Mouse (Mus musculus): Measurements from ENCODE around the gene Dnase2a. TPM values are rescaled to one million over a fixed set of nuclear protein-coding genes. Genes with fewer than 3 reads are reported as not detected.

The Dnase2a gene
- polyA plus RNA-seq, 1 experiment from 2014 or later = 4.2 TPM

Small RNA genes within 50 kb of the gene (microRNA-seq; reads per million reads assigned to microRNA genes)
- gene Gm24197 (not detected), gene Mir7069 (1.4 reads per million)

Other genes starting within 250 kb of the Dnase2a start
- gene Ier2, start 245.7 kb upstream of the Dnase2a start, polyA plus RNA-seq (2016; fragmentation: Nextera tagmentation; extraction: Ambion mirVana) = 63.4 and 68.1 TPM in 2 replicates
- gene Trmt1, start 222.3 kb upstream of the Dnase2a start, polyA plus RNA-seq (2016; fragmentation: Nextera tagmentation; extraction: Ambion mirVana) = 46.2 and 49.5 TPM in 2 replicates
- 20.9 and 21.3 TPM in 2 replicates for gene Nacc1, start 220.7 kb upstream of the Dnase2a start, polyA plus RNA-seq (2016; fragmentation: Nextera tagmentation; extraction: Ambion mirVana)
- gene Lyl1, start 207.1 kb upstream of the Dnase2a start, polyA plus RNA-seq (2016; fragmentation: Nextera tagmentation; extraction: Ambion mirVana) = 18.1 and 19.7 TPM in 2 replicates
- 5.4 and 6.9 TPM in 2 replicates for gene G430095P16Rik, start 185.6 kb upstream of the Dnase2a start, polyA plus RNA-seq (2016; fragmentation: Nextera tagmentation; extraction: Ambion mirVana)
- gene Nfix, start 108.2 kb upstream of the Dnase2a start, polyA plus RNA-seq (2016; fragmentation: Nextera tagmentation; extraction: Ambion mirVana) = 9.2 and 10.9 TPM in 2 replicates
- 4.6 and 6.2 TPM in 2 replicates for gene Dand5, start 85.7 kb upstream of the Dnase2a start, polyA plus RNA-seq (2016; fragmentation: Nextera tagmentation; extraction: Ambion mirVana)
- 50.9 and 52.1 TPM in 2 replicates for gene Gadd45gip1, start 77.0 kb upstream of the Dnase2a start, polyA plus RNA-seq (2016; fragmentation: Nextera tagmentation; extraction: Ambion mirVana)
- gene Rad23a, start 67.9 kb upstream of the Dnase2a start, polyA plus RNA-seq (2016; fragmentation: Nextera tagmentation; extraction: Ambion mirVana) = 129 and 131 TPM in 2 replicates
- gene Calr, start 61.6 kb upstream of the Dnase2a start, polyA plus RNA-seq (2016; fragmentation: Nextera tagmentation; extraction: Ambion mirVana) = 747 and 767 TPM in 2 replicates
- 53.6 and 59.2 TPM in 2 replicates for gene Farsa, start 51.6 kb upstream of the Dnase2a start, polyA plus RNA-seq (2016; fragmentation: Nextera tagmentation; extraction: Ambion mirVana)
- gene Syce2, start 36.4 kb upstream of the Dnase2a start, polyA plus RNA-seq (2016; fragmentation: Nextera tagmentation; extraction: Ambion mirVana) = 36.5 and 36.9 TPM in 2 replicates
- gene Gcdh, start 14.6 kb upstream of the Dnase2a start, polyA plus RNA-seq (2016; fragmentation: Nextera tagmentation; extraction: Ambion mirVana) = 35.5 and 36.2 TPM in 2 replicates
- 12.1 and 17.9 TPM in 2 replicates for gene Klf1, start 6.6 kb upstream of the Dnase2a start, polyA plus RNA-seq (2016; fragmentation: Nextera tagmentation; extraction: Ambion mirVana)
- 0.13 and 0.24 TPM in 2 replicates for gene Mast1, start 28.8 kb downstream of the Dnase2a start, polyA plus RNA-seq (2016; fragmentation: Nextera tagmentation; extraction: Ambion mirVana)
- gene Rtbdn, start 38.4 kb downstream of the Dnase2a start, polyA plus RNA-seq (2016; fragmentation: Nextera tagmentation; extraction: Ambion mirVana) = 0.20 and 0.31 TPM in 2 replicates
- not detected in 2 replicates for gene Gm49661, start 60.9 kb downstream of the Dnase2a start, polyA plus RNA-seq (2016; fragmentation: Nextera tagmentation; extraction: Ambion mirVana)
- 638 and 672 TPM in 2 replicates for gene Prdx2, start 61.0 kb downstream of the Dnase2a start, polyA plus RNA-seq (2016; fragmentation: Nextera tagmentation; extraction: Ambion mirVana)
- gene Rnaseh2a, start 61.2 kb downstream of the Dnase2a start, polyA plus RNA-seq (2016; fragmentation: Nextera tagmentation; extraction: Ambion mirVana) = 77.1 and 79.0 TPM in 2 replicates
- 11.9 and 13.2 TPM in 2 replicates for gene Junb, start 70.2 kb downstream of the Dnase2a start, polyA plus RNA-seq (2016; fragmentation: Nextera tagmentation; extraction: Ambion mirVana)
- 7.2 and 7.7 TPM in 2 replicates for gene Hook2, start 82.0 kb downstream of the Dnase2a start, polyA plus RNA-seq (2016; fragmentation: Nextera tagmentation; extraction: Ambion mirVana)
- not detected in 2 replicates for gene Best2, start 106.0 kb downstream of the Dnase2a start, polyA plus RNA-seq (2016; fragmentation: Nextera tagmentation; extraction: Ambion mirVana)
- gene Asna1, start 116.7 kb downstream of the Dnase2a start, polyA plus RNA-seq (2016; fragmentation: Nextera tagmentation; extraction: Ambion mirVana) = 114 and 118 TPM in 2 replicates
- 102 and 109 TPM in 2 replicates for gene Trir, start 118.3 kb downstream of the Dnase2a start, polyA plus RNA-seq (2016; fragmentation: Nextera tagmentation; extraction: Ambion mirVana)
- 28.8 and 34.4 TPM in 2 replicates for gene Tnpo2, start 128.4 kb downstream of the Dnase2a start, polyA plus RNA-seq (2016; fragmentation: Nextera tagmentation; extraction: Ambion mirVana)
- 17.3 and 18.8 TPM in 2 replicates for gene Fbxw9, start 151.5 kb downstream of the Dnase2a start, polyA plus RNA-seq (2016; fragmentation: Nextera tagmentation; extraction: Ambion mirVana)
- gene Gm5741, start 159.4 kb downstream of the Dnase2a start, polyA plus RNA-seq (2016; fragmentation: Nextera tagmentation; extraction: Ambion mirVana) = not detected in 2 replicates
- gene Dhps, start 163.2 kb downstream of the Dnase2a start, polyA plus RNA-seq (2016; fragmentation: Nextera tagmentation; extraction: Ambion mirVana) = 50.4 and 60.9 TPM in 2 replicates
- gene Wdr83os, start 172.2 kb downstream of the Dnase2a start, polyA plus RNA-seq (2016; fragmentation: Nextera tagmentation; extraction: Ambion mirVana) = 107 and 109 TPM in 2 replicates
- 31.7 and 33.2 TPM in 2 replicates for gene Wdr83, start 172.7 kb downstream of the Dnase2a start, polyA plus RNA-seq (2016; fragmentation: Nextera tagmentation; extraction: Ambion mirVana)
- gene Man2b1, start 174.7 kb downstream of the Dnase2a start, polyA plus RNA-seq (2016; fragmentation: Nextera tagmentation; extraction: Ambion mirVana) = 33.2 and 34.8 TPM in 2 replicates
- 1.2 and 1.3 TPM in 2 replicates for gene Zfp791, start 214.5 kb downstream of the Dnase2a start, polyA plus RNA-seq (2016; fragmentation: Nextera tagmentation; extraction: Ambion mirVana)
- not detected in 2 replicates for gene Cks1brt, start 243.4 kb downstream of the Dnase2a start, polyA plus RNA-seq (2016; fragmentation: Nextera tagmentation; extraction: Ambion mirVana)

All from heart, embryonic 12.5 days (tissue).